Mouse (Mus musculus): ENCODE measurements at regions not wholly inside any gene's neighbourhood (a gene's known extent, or its start where the extent isn't known, plus 50 kb on each side); places are given as distances from the start of the nearest gene placed in this dataset.

DNA sequence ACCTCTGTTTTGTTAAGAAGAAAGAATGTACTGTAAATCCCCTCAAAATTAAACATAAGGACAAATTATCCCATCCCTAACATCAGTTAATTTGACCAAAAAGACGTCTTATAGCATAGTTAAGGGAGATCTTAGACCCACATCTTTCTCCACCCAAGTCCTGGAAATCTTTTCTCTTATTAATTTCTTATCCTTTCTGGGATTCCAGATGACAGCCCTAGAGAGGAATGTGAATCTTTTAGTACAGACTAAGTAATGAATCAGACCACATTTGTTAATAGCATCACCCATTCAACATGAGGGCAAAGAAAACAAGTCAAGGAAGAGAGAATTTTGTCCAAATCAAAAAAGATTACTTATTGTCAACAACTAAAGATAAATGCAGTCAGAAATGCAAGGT lies 817.2 kb downstream of the A830018L16Rik start:
- TF ChIP-seq POLR2A (IDR thresholded peaks at IDR 0.05; ENCODE audit: insufficient read depth, low read length), result no peak
- TF ChIP-seq CTCF (IDR thresholded peaks at IDR 0.05; ENCODE audit: low read depth, low read length), result no peak

Data from ES-Bruce4 (cell line).